Mouse (Mus musculus): ENCODE results near the gene H2afv. TPM values are rescaled to one million over a fixed set of nuclear protein-coding genes. Genes with fewer than 3 reads are reported as not detected.
"Not testable (repeated sequence)": the region's sequence is repeated elsewhere in the genome, so short reads cannot be mapped to it uniquely, and the experiment has no call there.

The H2afv gene
- total RNA-seq, 2 experiments from 2014 or later, result 44.2 to 70.3 TPM

GRCm38 (mm10) chr11:6418751-6419150, 25.5 kb downstream of the H2afv start:
- no peak for DNase-seq
- no peak for TF ChIP-seq CTCF (IDR thresholded peaks at IDR 0.05)
- no peak overlapping the region for H3K27ac ChIP-seq
- intact Hi-C loops (cut with DNase I), result no loop called here
- peak overlapping the region; percentile 2; the same call in 1 of the 2 replicates for H3K4me3 ChIP-seq

- DNase-seq, result no peak
- Histone ChIP-seq H3K27ac (peak overlapping the region; percentile 98; the same call in 1 of the 2 replicates), H3K4me3 (peak overlapping the region; percentile 75)
- intact Hi-C loops (cut with DNase I), result no loop called here
- TF ChIP-seq CTCF (IDR thresholded peaks at IDR 0.05), result no peak
Measured at GRCm38 (mm10) chr11:6417490-6417889, 26.8 kb downstream of the H2afv start.

DNA sequence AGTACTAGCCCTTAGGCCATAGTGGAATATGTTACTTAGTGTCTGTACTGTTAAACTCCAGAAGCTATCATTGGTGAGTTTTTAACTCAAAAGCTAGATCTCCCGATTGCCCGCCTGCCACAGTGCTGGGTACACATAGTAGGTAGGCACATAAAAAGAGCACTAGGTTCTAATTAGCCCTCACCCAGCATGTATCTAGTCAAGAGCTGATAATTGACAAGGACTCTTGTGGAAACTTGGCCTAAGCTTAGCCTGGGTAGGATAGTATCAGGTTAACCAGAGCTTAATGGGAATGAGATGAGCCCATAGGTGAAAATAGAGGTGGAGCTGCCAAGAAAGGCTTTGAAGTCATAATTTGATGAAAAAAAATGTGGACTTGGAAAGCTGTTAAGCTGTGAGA, 27.2 kb downstream of the H2afv start:
- intact Hi-C loops (cut with DNase I), result no loop called here
- no peak for DNase-seq
- peak overlapping the region; percentile 75 for H3K4me3 ChIP-seq
- H3K27ac ChIP-seq, result peak overlapping the region; percentile 98
- TF ChIP-seq CTCF (IDR thresholded peaks at IDR 0.05), result no peak

DNA sequence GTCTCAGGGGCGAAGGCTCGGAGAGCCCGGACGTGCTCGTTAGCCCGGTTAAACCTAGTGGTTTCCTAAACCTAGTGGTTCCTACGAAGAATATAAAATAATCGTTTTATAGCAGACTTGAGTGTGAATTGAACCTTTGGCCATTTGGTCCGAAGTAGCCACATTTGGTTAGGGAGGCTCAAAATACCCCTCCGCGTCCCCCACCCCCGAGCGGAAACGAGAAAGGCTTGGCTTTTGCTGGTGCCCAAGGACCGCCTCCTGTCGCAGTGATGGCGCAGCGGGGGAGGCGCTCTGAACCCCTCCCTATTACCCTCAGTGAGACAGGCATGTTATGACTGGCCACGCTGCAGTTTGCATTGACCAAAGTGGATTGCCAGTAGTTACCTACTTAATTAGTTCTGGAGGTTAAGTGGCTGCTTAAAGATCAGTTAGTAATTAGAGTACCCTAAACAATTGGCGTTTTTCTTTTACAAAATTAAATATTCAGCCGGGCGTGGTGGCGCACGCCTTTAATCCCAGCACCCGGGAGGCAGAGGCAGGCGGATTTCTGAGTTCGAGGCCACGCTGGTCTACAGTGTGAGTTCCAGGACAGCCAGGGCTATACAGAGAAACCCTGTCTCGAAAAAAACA, 27.7 kb downstream of the H2afv start:
- H3K4me3 ChIP-seq, result peak overlapping the region; percentile 75
- intact Hi-C loops (cut with DNase I), result no loop called here
- no peak for TF ChIP-seq CTCF (IDR thresholded peaks at IDR 0.05)
- peak overlapping the region; percentile 98 for H3K27ac ChIP-seq
- DNase-seq, result peak; percentile 85

DNA sequence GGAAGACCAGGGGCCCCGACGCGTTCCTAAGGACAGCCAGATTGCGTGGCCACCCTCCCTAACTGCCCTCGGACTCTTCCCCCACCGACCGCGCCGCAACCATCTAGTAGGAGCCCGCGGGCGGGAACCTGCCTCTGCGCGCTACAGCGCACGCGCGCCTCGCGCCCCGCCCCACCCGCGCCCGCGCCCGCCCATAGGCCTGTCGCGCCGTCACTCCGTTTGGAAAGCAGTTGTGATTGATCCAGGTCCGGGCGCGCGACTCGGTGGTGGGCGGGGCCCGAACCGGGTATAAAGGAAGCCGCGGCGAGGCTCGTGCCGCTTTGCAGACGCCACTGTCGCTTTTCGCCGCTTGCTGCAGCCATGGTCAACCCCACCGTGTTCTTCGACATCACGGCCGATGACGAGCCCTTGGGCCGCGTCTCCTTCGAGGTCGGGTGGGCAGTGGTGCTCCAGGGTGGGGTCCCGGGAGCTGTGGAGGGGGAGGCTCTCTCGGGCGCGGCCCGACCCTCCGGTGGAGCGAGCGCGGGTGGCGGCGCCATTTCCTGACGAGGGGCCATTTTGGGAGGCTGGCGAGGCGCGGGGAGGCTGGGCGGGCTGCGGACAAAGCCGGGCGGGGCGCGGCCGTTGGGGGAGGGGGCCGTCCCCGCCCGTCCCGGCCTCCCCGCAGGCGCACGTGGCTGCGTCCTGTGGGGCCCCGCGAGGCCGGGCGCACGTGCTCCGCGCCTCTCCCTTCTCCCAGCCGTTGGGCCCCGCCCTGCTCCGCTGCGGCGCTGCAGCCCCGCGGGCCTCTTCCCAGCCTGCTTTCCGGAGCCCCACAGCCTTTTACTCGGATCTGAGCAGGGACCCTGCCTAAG, 28.5 kb downstream of the H2afv start:
- DNase-seq, result peak; percentile 98
- H3K4me3 ChIP-seq, result peak overlapping the region; percentile 75
- TF ChIP-seq CTCF (IDR thresholded peaks at IDR 0.05), result no peak
- intact Hi-C loops (cut with DNase I), result no loop called here
- H3K27ac ChIP-seq, result peak overlapping the region; percentile 98

GRCm38 (mm10) chr11:6414751-6415550, 29.3 kb downstream of the H2afv start, which contains the start of gene Ppia:
TSS of gene Ppia (plus strand) at chr11:6415443.
- peak within 1 kb of the TSS; percentile 98 for H3K27ac ChIP-seq
- H3K4me3 ChIP-seq, result peak within 1 kb of the TSS; percentile 75
- TF ChIP-seq CTCF (IDR thresholded peaks at IDR 0.05), result no peak
- DNase-seq, result no peak
- intact Hi-C loops (cut with DNase I), result no loop called here

DNA sequence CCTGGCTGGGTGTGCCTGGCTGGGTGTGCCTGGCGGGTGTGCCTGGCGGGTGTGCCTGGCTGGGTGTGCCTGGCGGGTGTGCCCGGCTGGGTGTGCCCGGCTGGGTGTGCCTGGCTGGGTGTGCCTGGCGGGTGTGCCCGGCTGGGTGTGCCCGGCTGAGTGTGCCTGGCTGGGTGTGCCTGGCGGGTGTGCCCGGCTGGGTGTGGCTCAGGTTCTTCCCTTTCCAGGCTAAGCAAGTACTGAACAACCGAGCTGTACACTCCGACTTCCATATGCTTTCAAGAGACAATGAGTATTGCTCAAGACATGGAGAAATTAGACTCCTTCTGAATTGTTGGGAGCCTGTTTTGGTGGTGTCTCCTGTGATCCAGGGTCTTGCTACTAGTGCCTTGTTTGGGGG, 31.0 kb downstream of the H2afv start:
- TF ChIP-seq CTCF (IDR thresholded peaks at IDR 0.05), result no peak

GRCm38 (mm10) chr11:6411684-6412083, 32.6 kb downstream of the H2afv start:
- peak overlapping the region; percentile 60 for H3K27ac ChIP-seq
- peak; percentile 86 for DNase-seq
- H3K4me3 ChIP-seq, result no peak overlapping the region
- intact Hi-C loops (cut with DNase I), result loop anchor here (2.0 kb wide), 1 partner anchor 45 kb away; no protein-coding TSS in a partner anchor
- TF ChIP-seq CTCF (IDR thresholded peaks at IDR 0.05), result 0 out of 2 replicates have a peak, but pooled peaks have one; percentile 100

More for the DNA sequence above, 31.0 kb downstream of the H2afv start:
- intact Hi-C loops (cut with DNase I), result no loop called here
- Histone ChIP-seq H3K4me3 (no peak overlapping the region), H3K27ac (no peak overlapping the region)
- DNase-seq, result no peak

GRCm38 (mm10) chr11:6410755-6411154, 33.5 kb downstream of the H2afv start:
- peak overlapping the region; percentile 57 for H3K27ac ChIP-seq
- intact Hi-C loops (cut with DNase I), result loop anchor here (2.0 kb wide), 1 partner anchor 44 kb away; no protein-coding TSS in a partner anchor
- H3K4me3 ChIP-seq, DNase-seq: not testable (repeated sequence)

- DNase-seq, result peak; percentile 46
- H3K27ac ChIP-seq, result peak overlapping the region; percentile 57
- intact Hi-C loops (cut with DNase I), result loop anchor here (2.0 kb wide), 1 partner anchor 43 kb away; no protein-coding TSS in a partner anchor
- no peak for TF ChIP-seq CTCF (IDR thresholded peaks at IDR 0.05)
- H3K4me3 ChIP-seq, result no peak overlapping the region
Measured at GRCm38 (mm10) chr11:6410050-6410602, 34.1 kb downstream of the H2afv start.

DNA sequence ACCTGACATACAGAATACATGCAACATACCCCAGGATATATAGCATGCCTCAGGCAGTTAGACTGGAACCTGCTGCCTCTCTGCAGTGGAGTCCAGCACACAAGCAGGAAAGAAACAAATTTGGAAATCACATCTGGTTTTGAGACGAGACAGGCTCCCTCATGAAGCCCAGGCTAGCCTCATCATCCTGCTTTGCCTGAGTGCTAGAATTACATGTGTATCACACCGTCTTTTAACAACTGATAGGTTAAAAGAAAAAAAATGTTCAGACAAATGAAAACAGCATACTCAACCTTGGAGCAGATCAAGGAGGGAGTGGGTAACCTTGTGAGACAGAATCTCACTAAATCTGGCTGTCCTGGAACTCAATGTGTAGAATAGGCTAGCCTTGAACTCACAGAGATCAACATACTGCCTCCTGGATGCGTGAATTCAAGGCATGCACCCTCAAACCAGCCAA, 37.1 kb downstream of the H2afv start:
- Histone ChIP-seq H3K27ac (peak overlapping the region; percentile 90), H3K4me3 (peak overlapping the region; percentile 52)
- no peak for DNase-seq
- intact Hi-C loops (cut with DNase I), result no loop called here
- TF ChIP-seq CTCF (IDR thresholded peaks at IDR 0.05), result no peak

Data from gastrocnemius, adult 2 months (tissue).